Mouse (Mus musculus): ENCODE data around the gene Adra2c.

Gene Adra2c

GRCm38 (mm10) chr5:35278019-35278418 lies at the start of gene Adra2c:
TSS of gene Adra2c (plus strand) at chr5:35278319.
- ATAC-seq (ENCODE audit: insufficient number of reproducible peaks, low FRiP score, low TSS enrichment), result no peak

- no peak for ATAC-seq (ENCODE audit: insufficient number of reproducible peaks, low FRiP score, low TSS enrichment)
Measured at GRCm38 (mm10) chr5:35233142-35233541, 45.0 kb upstream of the Adra2c start.

GRCm38 (mm10) chr5:35237757-35238156 lies 40.4 kb upstream of the Adra2c start:
- ATAC-seq (ENCODE audit: insufficient number of reproducible peaks, low FRiP score, low TSS enrichment), result no peak

- peak; percentile 81 for ATAC-seq (ENCODE audit: insufficient number of reproducible peaks, low FRiP score, low TSS enrichment)
Measured at GRCm38 (mm10) chr5:35238627-35239026, 39.5 kb upstream of the Adra2c start.

- ATAC-seq (ENCODE audit: insufficient number of reproducible peaks, low FRiP score, low TSS enrichment), result no peak
Measured at GRCm38 (mm10) chr5:35241556-35241955, 36.6 kb upstream of the Adra2c start.

- ATAC-seq (ENCODE audit: insufficient number of reproducible peaks, low FRiP score, low TSS enrichment), result no peak
Measured at GRCm38 (mm10) chr5:35244204-35244603, 33.9 kb upstream of the Adra2c start.

GRCm38 (mm10) chr5:35245555-35246273 lies 32.4 kb upstream of the Adra2c start:
- no peak for ATAC-seq (ENCODE audit: insufficient number of reproducible peaks, low FRiP score, low TSS enrichment)

- no peak for ATAC-seq (ENCODE audit: insufficient number of reproducible peaks, low FRiP score, low TSS enrichment)
Measured at GRCm38 (mm10) chr5:35254964-35255716, 23.0 kb upstream of the Adra2c start.

GRCm38 (mm10) chr5:35263716-35264115 lies 14.4 kb upstream of the Adra2c start:
- ATAC-seq (ENCODE audit: insufficient number of reproducible peaks, low FRiP score, low TSS enrichment), result no peak

GRCm38 (mm10) chr5:35267486-35267885 lies 10.6 kb upstream of the Adra2c start:
- no peak for ATAC-seq (ENCODE audit: insufficient number of reproducible peaks, low FRiP score, low TSS enrichment)

- no peak for ATAC-seq (ENCODE audit: insufficient number of reproducible peaks, low FRiP score, low TSS enrichment)
Measured at GRCm38 (mm10) chr5:35275356-35275755, 2.8 kb upstream of the Adra2c start.

- peak; percentile 52 for ATAC-seq (ENCODE audit: insufficient number of reproducible peaks, low FRiP score, low TSS enrichment)
Measured at GRCm38 (mm10) chr5:35278741-35279695, 899 bp downstream of the Adra2c start.

- ATAC-seq (ENCODE audit: insufficient number of reproducible peaks, low FRiP score, low TSS enrichment), result 0 out of 2 replicates have a peak, but pooled peaks have one; percentile 2
Measured at GRCm38 (mm10) chr5:35279696-35280001, 1.5 kb downstream of the Adra2c start.

- 0 out of 2 replicates have a peak, but pooled peaks have one; percentile 27 for ATAC-seq (ENCODE audit: insufficient number of reproducible peaks, low FRiP score, low TSS enrichment)
Measured at GRCm38 (mm10) chr5:35280002-35280782, 2.1 kb downstream of the Adra2c start.

GRCm38 (mm10) chr5:35280783-35281165 lies 2.7 kb downstream of the Adra2c start:
- ATAC-seq (ENCODE audit: insufficient number of reproducible peaks, low FRiP score, low TSS enrichment), result no peak

GRCm38 (mm10) chr5:35285281-35285680 lies 7.2 kb downstream of the Adra2c start:
- no peak for ATAC-seq (ENCODE audit: insufficient number of reproducible peaks, low FRiP score, low TSS enrichment)

GRCm38 (mm10) chr5:35286190-35286589 lies 8.1 kb downstream of the Adra2c start:
- ATAC-seq (ENCODE audit: insufficient number of reproducible peaks, low FRiP score, low TSS enrichment), result no peak

GRCm38 (mm10) chr5:35299621-35300020 lies 21.5 kb downstream of the Adra2c start:
- ATAC-seq (ENCODE audit: insufficient number of reproducible peaks, low FRiP score, low TSS enrichment), result no peak

- ATAC-seq (ENCODE audit: insufficient number of reproducible peaks, low FRiP score, low TSS enrichment), result no peak
Measured at GRCm38 (mm10) chr5:35304191-35304590, 26.1 kb downstream of the Adra2c start.

- peak; percentile 81 for ATAC-seq (ENCODE audit: insufficient number of reproducible peaks, low FRiP score, low TSS enrichment)
Measured at GRCm38 (mm10) chr5:35305332-35305731, 27.2 kb downstream of the Adra2c start.

All from cerebellum, adult (tissue).